Mouse (Mus musculus) stomach, embryonic 15.5 days (tissue): ENCODE measurements around the gene Phactr2. TPM values are rescaled to one million over a fixed set of nuclear protein-coding genes. Genes with fewer than 3 reads are reported as not detected.
A peak's percentile ranks its signal among the peaks of the same experiment; 100 is the strongest.

ENCODE experiments used
- ATAC-seq: fragments of 200-750 bp; cut with Nextera tagmentation; 2 replicates; pipeline ENCODE4 v1.8.0; 2017; ENCODE audit warnings: low read depth, moderate number of reproducible peaks, moderate TSS enrichment; ENCODE audit not compliant: insufficient read depth, low FRiP score
- H3K27ac ChIP-seq: fragments of 300-500 bp; sonication (generic); 2 replicates; pipeline ENCODE4 v1.5.1; 2015; ENCODE audit warnings: mild to moderate bottlenecking, inconsistent platforms
- H3K27me3 ChIP-seq: fragments of 300-500 bp; sonication (generic); replicated peaks from 2 replicates; pipeline ENCODE4 v1.6.1; 2015; ENCODE audit warnings: inconsistent platforms
- H3K36me3 ChIP-seq: fragments of 300-500 bp; sonication (generic); 2 replicates; pipeline ENCODE4 v1.6.1; 2015; ENCODE audit warnings: inconsistent platforms
- H3K4me1 ChIP-seq: fragments of 300-500 bp; sonication (generic); 2 replicates; pipeline ENCODE4 v1.6.1; 2015; ENCODE audit warnings: inconsistent platforms
- H3K4me2 ChIP-seq: fragments of 300-500 bp; sonication (generic); 2 replicates; pipeline ENCODE4 v1.6.1; 2015; ENCODE audit warnings: mild to moderate bottlenecking, inconsistent platforms
- H3K4me3 ChIP-seq: fragments of 300-500 bp; sonication (generic); replicated peaks from 2 replicates; pipeline ENCODE4 v1.5.1; 2015; ENCODE audit warnings: inconsistent platforms
- H3K9ac ChIP-seq: fragments of 300-500 bp; sonication (generic); 2 replicates; pipeline ENCODE4 v1.6.1; 2015; ENCODE audit warnings: inconsistent platforms
- H3K9me3 ChIP-seq: fragments of 300-500 bp; sonication (generic); 2 replicates; pipeline ENCODE4 v1.6.1; 2016; ENCODE audit warnings: inconsistent platforms
- WGBS: fragments of 180-500 bp; shearing (Covaris S2); methylation state at CpG from one replicate; pipeline ENCODE4 v1.1.7; 2015; 5-methylcytosine and 5-hydroxymethylcytosine counted together
- polyA plus RNA-seq: library from polyadenylated mRNA; unstranded; fragments of >200 nt; fragmentation: Nextera tagmentation; extraction: Ambion mirVana; gene quantifications from 2 replicates; pipeline ENCODE4 v1.2.1, GENCODE M21; 2015

Phactr2 gene
- polyA plus RNA-seq, 1 experiment from 2014 or later, result 29.4 TPM

DNA sequence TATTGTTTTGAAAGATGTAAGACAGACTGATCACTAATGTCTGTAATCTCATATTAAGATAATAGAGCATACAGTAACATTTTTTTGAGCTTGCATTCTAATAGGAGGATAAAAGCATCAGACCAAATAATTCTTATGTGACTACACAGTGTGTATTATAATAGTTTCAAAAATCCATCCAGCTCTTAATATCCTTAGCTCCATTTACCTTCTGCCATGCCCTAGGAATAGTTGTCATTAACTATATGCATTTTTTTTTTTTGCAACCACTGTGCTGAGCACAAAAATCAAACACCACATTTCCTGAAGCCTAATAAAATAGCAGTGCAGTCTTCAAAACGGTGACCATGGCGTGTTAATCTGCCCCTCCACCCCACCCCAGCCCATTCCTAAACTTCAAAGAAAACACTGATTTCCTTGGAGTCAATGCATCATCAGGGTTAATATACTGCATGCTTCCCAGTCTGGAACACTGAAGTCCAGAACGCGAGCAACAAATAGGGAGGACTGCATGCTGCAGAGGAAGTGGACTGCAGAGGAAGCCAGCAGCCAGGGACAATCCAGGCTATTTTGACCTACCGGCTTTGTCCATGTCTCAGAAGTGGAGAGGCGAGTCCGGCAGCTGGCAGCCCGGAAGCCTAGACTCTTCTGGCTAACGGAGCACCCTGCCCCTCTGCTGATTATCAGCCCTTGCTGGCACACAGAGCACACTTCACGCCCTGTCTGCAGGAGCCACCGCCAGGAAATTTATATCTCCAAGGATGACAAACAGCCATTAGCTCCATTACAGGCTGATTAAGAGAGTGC lies 85.9 kb downstream of the Phactr2 start:
- Histone ChIP-seq H3K27ac (peak overlapping the region; percentile 82), H3K9ac (peak overlapping the region; percentile 35; the same call in 1 of the 2 replicates), H3K4me3 (peak overlapping the region; percentile 30), H3K9me3 (no peaks in the 10 kb centered on the region), H3K4me2 (peak overlapping the region; percentile 50), H3K27me3 (no peaks in the 10 kb centered on the region), H3K36me3 (no peaks in the 10 kb centered on the region), H3K4me1 (peaks cover 7% of the 10 kb centered on the region)
- 7% methylated on average over 11 of the region's 11 CpGs for WGBS
- ATAC-seq, result peak; percentile 65; the same call in 1 of the 2 replicates

DNA sequence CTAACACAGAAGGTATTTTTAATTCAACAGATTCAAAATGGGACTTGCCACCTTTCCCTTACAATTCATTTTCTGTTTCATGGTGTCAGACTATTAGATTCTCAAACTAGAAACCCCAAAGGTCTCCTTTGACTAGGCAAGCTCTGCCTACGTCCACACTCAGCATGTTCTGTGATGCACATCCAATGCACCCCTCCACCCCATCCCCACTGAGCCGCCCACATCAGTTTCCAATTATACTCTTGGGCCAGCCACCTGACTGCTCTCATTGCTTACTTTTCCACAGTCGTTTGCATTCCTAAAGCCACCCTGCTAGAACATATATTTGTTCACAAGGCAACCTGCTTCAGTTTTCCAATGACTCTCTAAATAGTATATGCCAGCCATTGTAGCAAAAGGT lies 89.3 kb downstream of the Phactr2 start:
- H3K27me3 ChIP-seq, result no peaks in the 10 kb centered on the region
- H3K9me3 ChIP-seq, result no peaks in the 10 kb centered on the region
- ATAC-seq, result no peak
- no peak overlapping the region for H3K4me3 ChIP-seq
- H3K4me2 ChIP-seq, result no peak overlapping the region
- 53% methylated on average over 3 of the region's 3 CpGs for WGBS
- H3K9ac ChIP-seq, result no peak overlapping the region
- H3K27ac ChIP-seq, result no peak overlapping the region
- H3K4me1 ChIP-seq, result peaks cover 10% of the 10 kb centered on the region
- no peaks in the 10 kb centered on the region for H3K36me3 ChIP-seq

DNA sequence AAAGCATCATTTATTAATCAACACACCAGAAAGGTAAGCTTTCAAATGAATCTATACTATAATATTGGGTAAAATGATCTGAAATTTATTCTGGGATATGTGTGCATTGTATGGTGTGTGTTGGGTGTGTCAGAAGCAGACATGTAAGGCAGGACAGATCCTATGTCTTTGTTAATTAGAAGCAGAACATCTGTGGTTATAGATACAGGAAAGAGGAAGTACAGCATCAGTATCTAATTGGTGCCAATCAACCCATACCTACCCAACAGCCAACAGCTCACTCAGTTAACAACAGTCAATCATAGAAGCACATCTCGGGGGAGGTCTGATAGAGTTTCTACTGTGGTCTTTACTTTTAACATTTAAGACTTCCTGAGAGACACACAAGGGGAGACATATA lies 96.3 kb downstream of the Phactr2 start:
- H3K9me3 ChIP-seq, result no peaks in the 10 kb centered on the region
- H3K27ac ChIP-seq, result peak overlapping the region; percentile 40; the same call in 1 of the 2 replicates
- peaks cover 10% of the 10 kb centered on the region; the same call in 1 of the 2 replicates for H3K4me1 ChIP-seq
- no peaks in the 10 kb centered on the region for H3K36me3 ChIP-seq
- ATAC-seq, result no peak
- H3K27me3 ChIP-seq, result no peaks in the 10 kb centered on the region
- no peak overlapping the region for H3K4me3 ChIP-seq
- no peak overlapping the region for H3K4me2 ChIP-seq
- 80% methylated on average over 1 of the region's 1 CpGs for WGBS
- no peak overlapping the region for H3K9ac ChIP-seq

- H3K4me1 ChIP-seq, result peaks cover 7% of the 10 kb centered on the region; the same call in 1 of the 2 replicates
- peak; percentile 61 for ATAC-seq
- H3K4me3 ChIP-seq, result no peak overlapping the region
- no peaks in the 10 kb centered on the region for H3K27me3 ChIP-seq
- peak overlapping the region; percentile 85 for H3K27ac ChIP-seq
- H3K9ac ChIP-seq, result no peak overlapping the region
- H3K4me2 ChIP-seq, result no peak overlapping the region
- 36% methylated on average over 13 of the region's 13 CpGs for WGBS
- no peaks in the 10 kb centered on the region for H3K36me3 ChIP-seq
- H3K9me3 ChIP-seq, result no peaks in the 10 kb centered on the region
Measured at GRCm38 (mm10) chr10:13376428-13377260, 97.6 kb downstream of the Phactr2 start.

- Histone ChIP-seq H3K4me3 (no peak overlapping the region), H3K4me2 (no peak overlapping the region), H3K36me3 (no peaks in the 10 kb centered on the region), H3K27me3 (no peaks in the 10 kb centered on the region), H3K9me3 (no peaks in the 10 kb centered on the region), H3K4me1 (peaks cover 7% of the 10 kb centered on the region; the same call in 1 of the 2 replicates), H3K9ac (no peak overlapping the region), H3K27ac (peak overlapping the region; percentile 85)
- WGBS, result 10% methylated on average over 3 of the region's 3 CpGs
- ATAC-seq, result peak; percentile 72
Measured at GRCm38 (mm10) chr10:13375820-13376219, 98.4 kb downstream of the Phactr2 start.

- no peak overlapping the region for H3K4me2 ChIP-seq
- no peaks in the 10 kb centered on the region for H3K9me3 ChIP-seq
- WGBS, result 66% methylated on average over 13 of the region's 13 CpGs
- H3K27me3 ChIP-seq, result no peaks in the 10 kb centered on the region
- H3K9ac ChIP-seq, result no peak overlapping the region
- no peaks in the 10 kb centered on the region for H3K36me3 ChIP-seq
- no peak overlapping the region for H3K4me3 ChIP-seq
- H3K27ac ChIP-seq, result peak overlapping the region; percentile 4; the same call in 1 of the 2 replicates
- no peak for ATAC-seq
- H3K4me1 ChIP-seq, result 0 out of 2 replicates have a peak, but pooled peaks cover 4% of the 10 kb centered on the region
Measured at GRCm38 (mm10) chr10:13369581-13370375, 104.4 kb downstream of the Phactr2 start.

DNA sequence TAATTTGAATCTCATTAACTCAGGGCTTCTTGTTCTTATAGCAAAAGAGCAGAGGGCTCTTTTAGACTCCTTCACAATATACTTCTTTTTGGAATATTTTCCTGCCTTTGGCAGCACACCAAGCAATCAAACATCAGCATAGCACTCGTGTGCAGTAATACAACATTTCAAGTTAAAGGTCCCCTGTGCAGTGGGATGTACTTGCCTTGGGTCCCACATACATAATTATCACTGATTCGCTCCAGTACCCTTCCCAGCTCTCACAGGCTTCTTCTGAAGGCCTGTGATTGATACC lies 110.0 kb downstream of the Phactr2 start:
- Histone ChIP-seq H3K4me3 (no peak overlapping the region), H3K4me1 (no peaks in the 10 kb centered on the region), H3K27me3 (no peaks in the 10 kb centered on the region), H3K9me3 (no peaks in the 10 kb centered on the region), H3K9ac (no peak overlapping the region), H3K36me3 (no peaks in the 10 kb centered on the region), H3K4me2 (no peak overlapping the region), H3K27ac (peak overlapping the region; percentile 79)
- ATAC-seq, result no peak
- 59% methylated on average over 2 of the region's 2 CpGs for WGBS

- Histone ChIP-seq H3K9ac (no peak overlapping the region), H3K27ac (peak overlapping the region; percentile 79), H3K4me1 (no peaks in the 10 kb centered on the region), H3K4me3 (no peak overlapping the region), H3K36me3 (no peaks in the 10 kb centered on the region), H3K4me2 (no peak overlapping the region), H3K27me3 (no peaks in the 10 kb centered on the region), H3K9me3 (no peaks in the 10 kb centered on the region)
- 54% methylated on average over 11 of the region's 11 CpGs for WGBS
- peak; percentile 43; the same call in 1 of the 2 replicates for ATAC-seq
Measured at GRCm38 (mm10) chr10:13363499-13364285, 110.5 kb downstream of the Phactr2 start.

GRCm38 (mm10) chr10:13360913-13361312 lies 113.3 kb downstream of the Phactr2 start:
- H3K4me3 ChIP-seq, result no peak overlapping the region
- no peak for ATAC-seq
- H3K4me1 ChIP-seq, result no peaks in the 10 kb centered on the region
- H3K27ac ChIP-seq, result no peak overlapping the region
- no peak overlapping the region for H3K9ac ChIP-seq
- no peak overlapping the region for H3K4me2 ChIP-seq
- no peaks in the 10 kb centered on the region for H3K36me3 ChIP-seq
- H3K9me3 ChIP-seq, result no peaks in the 10 kb centered on the region
- no peaks in the 10 kb centered on the region for H3K27me3 ChIP-seq

DNA sequence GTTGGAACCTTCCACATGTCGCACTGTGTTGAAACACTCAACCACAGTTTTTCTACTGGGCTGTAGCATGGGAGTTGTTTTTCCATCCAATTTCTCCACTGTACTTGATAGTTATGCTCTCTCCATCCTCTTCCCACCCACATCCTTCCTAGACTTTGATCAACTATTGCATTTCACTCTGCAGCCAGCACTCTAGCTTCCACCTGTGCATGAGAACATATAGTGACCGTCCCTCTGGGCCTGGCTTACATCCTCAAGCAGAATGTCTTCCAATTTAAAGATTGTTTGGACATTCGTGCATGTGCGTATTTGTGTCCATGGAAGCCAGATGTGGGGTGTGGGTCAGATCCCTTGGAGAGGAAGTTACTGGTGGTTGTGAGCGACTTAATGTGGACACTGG lies 114.4 kb downstream of the Phactr2 start:
- H3K27ac ChIP-seq, result no peak overlapping the region
- no peaks in the 10 kb centered on the region for H3K9me3 ChIP-seq
- WGBS, result 83% methylated on average over 5 of the region's 5 CpGs
- H3K4me1 ChIP-seq, result no peaks in the 10 kb centered on the region
- H3K27me3 ChIP-seq, result no peaks in the 10 kb centered on the region
- H3K4me3 ChIP-seq, result no peak overlapping the region
- H3K4me2 ChIP-seq, result no peak overlapping the region
- no peak overlapping the region for H3K9ac ChIP-seq
- H3K36me3 ChIP-seq, result no peaks in the 10 kb centered on the region
- ATAC-seq, result no peak

DNA sequence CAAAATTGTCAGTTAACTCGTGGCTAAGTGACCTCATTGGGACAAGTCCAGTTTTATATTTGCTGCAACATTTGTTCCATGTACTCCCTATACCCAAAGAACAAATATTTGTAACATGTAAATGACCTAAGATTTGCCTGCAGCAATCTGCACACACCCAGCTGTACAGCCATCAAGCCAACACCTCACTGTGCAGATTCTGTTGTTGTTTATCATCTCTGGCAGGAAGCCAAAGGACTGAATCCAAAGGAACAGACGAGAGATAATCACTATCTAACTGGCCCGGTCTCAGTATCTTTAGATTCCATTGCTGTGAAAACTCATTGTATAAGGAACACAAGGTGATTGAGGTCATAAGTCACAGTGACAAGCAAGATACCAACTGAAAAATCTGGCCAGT lies 115.5 kb downstream of the Phactr2 start:
- Histone ChIP-seq H3K36me3 (no peaks in the 10 kb centered on the region), H3K4me1 (no peaks in the 10 kb centered on the region), H3K9me3 (no peaks in the 10 kb centered on the region), H3K4me3 (no peak overlapping the region), H3K27me3 (no peaks in the 10 kb centered on the region), H3K27ac (no peak overlapping the region), H3K9ac (no peak overlapping the region), H3K4me2 (no peak overlapping the region)
- WGBS, result 28% methylated on average over 3 of the region's 3 CpGs
- ATAC-seq, result no peak
